Mouse (Mus musculus): ENCODE measurements at regions not wholly inside any gene's neighbourhood (a gene's known extent, or its start where the extent isn't known, plus 50 kb on each side); places are given as distances from the start of the nearest gene placed in this dataset.

DNA sequence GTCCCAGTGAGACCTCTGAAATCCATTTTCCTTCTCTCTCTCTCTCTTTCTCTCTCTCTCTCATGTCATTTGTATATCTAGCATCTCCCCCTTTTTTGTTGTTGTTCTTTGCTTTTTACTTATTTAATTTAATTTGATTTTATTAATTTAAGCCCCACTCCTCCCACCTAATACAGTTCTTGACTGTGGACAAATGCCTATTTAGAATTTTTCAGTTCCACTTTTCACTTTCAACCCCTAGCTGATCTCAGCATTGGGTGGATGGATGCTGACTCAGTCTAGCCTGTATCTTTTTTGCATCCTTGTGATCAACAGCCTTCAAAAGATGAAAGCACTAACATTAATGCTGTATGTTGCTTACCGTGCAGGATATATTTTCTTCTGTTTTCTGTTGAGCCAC is 55.5 kb upstream of the Cox7c start:
- no peak for ATAC-seq
- Histone ChIP-seq H3K27ac (ENCODE audit: low read length) (no peak overlapping the region), H3K36me3 (ENCODE audit: insufficient read depth, low read length) (no peaks in the 10 kb centered on the region), H3K9me3 (ENCODE audit: low read length) (no peaks in the 10 kb centered on the region), H3K27me3 (replicated peaks; ENCODE audit: insufficient read depth, low read length) (no peaks in the 10 kb centered on the region), H3K4me1 (ENCODE audit: insufficient read depth, low read depth, low read length) (no peaks in the 10 kb centered on the region), H3K4me2 (replicated peaks; ENCODE audit: low read depth, low read length) (no peak overlapping the region), H3K9ac (replicated peaks; ENCODE audit: low read depth) (no peak overlapping the region), H3K4me3 (ENCODE audit: low read depth, low read length) (no peak overlapping the region)
- DNase-seq (ENCODE audit: low spot score) = no peak
- 81% methylated on average over 1 of the region's 1 CpGs for WGBS
- TF ChIP-seq CTCF (IDR thresholded peaks at IDR 0.05) (no peak), EP300 (IDR thresholded peaks at IDR 0.05) (no peak)

DNA sequence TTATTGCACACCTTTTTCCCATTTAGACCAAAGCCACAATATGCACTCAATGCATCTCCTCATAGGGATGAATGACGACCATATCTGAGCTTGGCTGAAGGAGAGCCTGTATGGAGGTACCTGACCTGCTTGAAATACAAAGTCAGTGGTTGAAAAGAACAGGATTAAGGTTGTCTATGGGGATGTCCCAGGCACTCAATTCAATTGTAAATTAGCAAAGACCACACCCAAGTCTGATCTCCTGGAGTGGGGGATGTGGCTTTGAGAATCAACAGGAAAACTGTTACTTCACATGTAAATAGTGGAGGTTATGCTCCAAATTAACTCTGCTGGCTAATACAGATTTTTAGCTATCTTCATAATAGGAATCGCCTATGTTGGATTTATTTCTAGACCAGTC is 51.1 kb upstream of the Cox7c start:
- Histone ChIP-seq H3K9me3 (ENCODE audit: low read length) (no peaks in the 10 kb centered on the region), H3K27ac (ENCODE audit: low read length) (no peak overlapping the region), H3K9ac (replicated peaks; ENCODE audit: low read depth) (no peak overlapping the region), H3K36me3 (ENCODE audit: insufficient read depth, low read length) (no peaks in the 10 kb centered on the region), H3K4me1 (ENCODE audit: insufficient read depth, low read depth, low read length) (no peaks in the 10 kb centered on the region), H3K4me3 (ENCODE audit: low read depth, low read length) (no peak overlapping the region), H3K27me3 (replicated peaks; ENCODE audit: insufficient read depth, low read length) (no peaks in the 10 kb centered on the region), H3K4me2 (replicated peaks; ENCODE audit: low read depth, low read length) (no peak overlapping the region)
- ATAC-seq = no peak
- no peak for TF ChIP-seq CTCF (IDR thresholded peaks at IDR 0.05)
- no peak for DNase-seq (ENCODE audit: low spot score)
- 43% methylated on average over 2 of the region's 2 CpGs for WGBS

DNA sequence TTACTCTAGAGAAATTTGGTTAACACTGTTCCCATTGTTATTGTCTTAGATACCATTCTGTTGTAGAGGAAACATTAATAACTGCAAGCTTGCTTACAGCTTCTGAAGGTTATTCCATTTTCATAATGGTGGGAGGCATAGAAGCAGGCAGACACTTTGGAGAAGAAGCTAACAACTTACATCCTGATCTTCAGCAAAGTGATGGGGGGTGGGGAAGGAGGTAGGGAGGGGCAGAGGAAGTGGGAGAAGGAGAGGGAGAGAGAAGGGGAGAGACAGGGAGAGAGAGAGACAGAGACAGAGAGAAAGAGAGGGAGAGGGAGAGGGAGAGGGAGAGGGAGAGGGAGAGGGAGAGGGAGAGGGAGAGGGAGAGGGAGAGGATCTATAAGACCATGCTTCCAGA is 50.6 kb upstream of the Cox7c start:
- Histone ChIP-seq H3K27ac (ENCODE audit: low read length) (no peak overlapping the region), H3K4me1 (ENCODE audit: insufficient read depth, low read depth, low read length) (no peaks in the 10 kb centered on the region), H3K4me3 (ENCODE audit: low read depth, low read length) (no peak overlapping the region), H3K36me3 (ENCODE audit: insufficient read depth, low read length) (no peaks in the 10 kb centered on the region), H3K27me3 (replicated peaks; ENCODE audit: insufficient read depth, low read length) (no peaks in the 10 kb centered on the region), H3K4me2 (replicated peaks; ENCODE audit: low read depth, low read length) (no peak overlapping the region), H3K9ac (replicated peaks; ENCODE audit: low read depth) (no peak overlapping the region), H3K9me3 (ENCODE audit: low read length) (no peaks in the 10 kb centered on the region)
- no peak for TF ChIP-seq EP300 (IDR thresholded peaks at IDR 0.05)
- TF ChIP-seq CTCF (IDR thresholded peaks at IDR 0.05) = no peak
- DNase-seq (ENCODE audit: low spot score) (no peak), ATAC-seq (no peak)
